Mouse (Mus musculus): ENCODE measurements around the gene Olfr918. TPM values are rescaled to one million over a fixed set of nuclear protein-coding genes. Genes with fewer than 3 reads are reported as not detected.

Gene Olfr918
- not detected in 2 replicates for polyA plus RNA-seq (2015; fragmentation: Nextera tagmentation; extraction: Ambion mirVana)

DNA sequence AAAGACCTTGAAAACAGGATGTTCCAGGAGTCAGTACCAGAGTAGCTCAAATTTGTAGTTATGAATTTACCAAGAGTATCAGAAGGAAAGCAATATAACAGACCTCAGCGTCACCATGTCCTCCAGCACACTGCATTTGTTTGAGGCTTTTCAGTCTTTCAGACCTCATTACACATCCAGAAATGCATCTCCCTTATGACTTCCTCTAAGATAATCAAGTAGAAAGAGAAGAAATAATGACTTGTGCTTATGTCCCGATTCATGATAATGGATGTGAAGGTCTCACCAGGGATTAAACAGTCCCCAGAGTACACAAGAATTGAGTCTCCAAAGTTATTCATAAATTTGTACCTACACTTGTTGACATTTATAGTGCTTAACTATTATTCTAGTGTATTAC lies at the start of gene Olfr918:
Olfr918 (minus strand) TSS at position 101 of the 400 bp plus-strand sequence.
- no peak within 1 kb of the TSS for H3K9ac ChIP-seq
- WGBS, result 91% methylated on average over 2 of the region's 2 CpGs
- H3K4me2 ChIP-seq, result no peak within 1 kb of the TSS
- H3K36me3 ChIP-seq, result no peaks in the 10 kb centered on the region
- H3K4me1 ChIP-seq (replicated peaks), result no peaks in the 10 kb centered on the region
- H3K27ac ChIP-seq (replicated peaks), result no peak within 1 kb of the TSS
- no peaks in the 10 kb centered on the region for H3K9me3 ChIP-seq
- no peak within 1 kb of the TSS for H3K4me3 ChIP-seq
- H3K27me3 ChIP-seq, result no peaks in the 10 kb centered on the region
- ATAC-seq (ENCODE audit: low FRiP score, low read depth), result no peak

DNA sequence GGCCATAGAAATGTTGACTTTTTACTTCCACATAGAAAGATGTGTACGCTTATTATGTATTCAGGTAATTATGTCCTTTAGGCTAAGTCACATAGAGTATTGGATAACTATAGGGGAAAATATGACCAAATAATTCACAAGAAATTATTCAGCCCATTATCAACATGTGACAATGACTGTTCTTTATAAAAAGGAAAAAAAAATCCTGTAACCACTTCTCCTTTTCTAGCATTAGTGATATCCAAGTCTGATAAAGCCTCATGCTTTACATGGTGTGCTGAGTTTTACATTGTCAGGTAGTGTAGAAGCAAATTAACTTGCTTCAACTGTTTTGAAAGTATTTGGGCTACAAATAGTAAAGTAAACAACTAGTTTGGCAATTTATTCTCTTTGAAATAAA lies 49.6 kb upstream of the Olfr918 start:
- no peak overlapping the region for H3K4me2 ChIP-seq
- 89% methylated on average over 1 of the region's 1 CpGs for WGBS
- H3K27me3 ChIP-seq, result no peaks in the 10 kb centered on the region
- H3K9me3 ChIP-seq, result no peaks in the 10 kb centered on the region
- no peak overlapping the region for H3K27ac ChIP-seq (replicated peaks)
- H3K4me1 ChIP-seq (replicated peaks), result 0 out of 2 replicates have a peak, but pooled peaks cover 4% of the 10 kb centered on the region
- no peak for ATAC-seq (ENCODE audit: low FRiP score, low read depth)
- H3K9ac ChIP-seq, result no peak overlapping the region
- H3K36me3 ChIP-seq, result no peaks in the 10 kb centered on the region
- H3K4me3 ChIP-seq, result no peak overlapping the region

GRCm38 (mm10) chr9:38718927-38719441 lies 44.6 kb upstream of the Olfr918 start:
- peak overlapping the region; percentile 29; the same call in 1 of the 2 replicates for H3K9ac ChIP-seq
- no peaks in the 10 kb centered on the region for H3K36me3 ChIP-seq
- 8% methylated on average over 3 of the region's 3 CpGs for WGBS
- no peak overlapping the region for H3K27ac ChIP-seq (replicated peaks)
- H3K27me3 ChIP-seq, result no peaks in the 10 kb centered on the region
- H3K9me3 ChIP-seq, result no peaks in the 10 kb centered on the region
- H3K4me1 ChIP-seq (replicated peaks), result 0 out of 2 replicates have a peak, but pooled peaks cover 5% of the 10 kb centered on the region
- peak overlapping the region; percentile 40 for H3K4me3 ChIP-seq
- peak overlapping the region; percentile 44 for H3K4me2 ChIP-seq
- 0 out of 2 replicates have a peak, but pooled peaks have one; percentile 51 for ATAC-seq (ENCODE audit: low FRiP score, low read depth)

DNA sequence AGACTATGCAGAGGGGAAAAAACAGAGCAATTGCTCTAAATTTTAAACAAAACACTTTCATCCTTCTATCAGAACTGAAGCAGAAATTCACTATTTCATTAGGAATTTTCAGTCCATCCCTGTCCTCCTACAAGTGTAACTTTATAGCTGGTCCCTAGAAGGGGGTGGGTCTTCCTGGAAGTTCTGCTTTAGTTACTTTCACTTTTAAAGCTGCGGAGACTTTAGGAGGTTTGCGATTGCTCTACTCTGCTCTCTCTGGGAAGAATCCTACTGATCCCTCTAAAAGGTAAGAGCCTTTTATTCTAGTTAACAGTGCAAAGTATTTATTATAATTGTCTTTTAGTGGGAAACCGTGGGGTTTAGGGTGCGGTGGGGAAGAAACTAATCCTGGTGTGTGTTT lies 43.7 kb upstream of the Olfr918 start, which contains the start of gene Vwa5a:
Vwa5a (plus strand) TSS at position 167 of the 400 bp plus-strand sequence.
- 5% methylated on average over 4 of the region's 4 CpGs for WGBS
- Histone ChIP-seq H3K4me2 (peak within 1 kb of the TSS; percentile 44), H3K9ac (peak within 1 kb of the TSS; percentile 29), H3K4me3 (peak within 1 kb of the TSS; percentile 40), H3K27me3 (no peaks in the 10 kb centered on the region), H3K27ac (replicated peaks) (no peak within 1 kb of the TSS; the same call in 1 of the 2 replicates), H3K4me1 (replicated peaks) (0 out of 2 replicates have a peak, but pooled peaks cover 5% of the 10 kb centered on the region), H3K9me3 (no peaks in the 10 kb centered on the region), H3K36me3 (no peaks in the 10 kb centered on the region)
- 0 out of 2 replicates have a peak, but pooled peaks have one; percentile 65 for ATAC-seq (ENCODE audit: low FRiP score, low read depth)

- H3K27ac ChIP-seq (replicated peaks), result no peak overlapping the region
- no peak overlapping the region for H3K4me3 ChIP-seq
- no peak overlapping the region for H3K4me2 ChIP-seq
- H3K9ac ChIP-seq, result no peak overlapping the region
- no peaks in the 10 kb centered on the region for H3K27me3 ChIP-seq
- no peaks in the 10 kb centered on the region for H3K9me3 ChIP-seq
- H3K4me1 ChIP-seq (replicated peaks), result no peaks in the 10 kb centered on the region
- H3K36me3 ChIP-seq, result no peaks in the 10 kb centered on the region
- ATAC-seq (ENCODE audit: low FRiP score, low read depth), result no peak
- 92% methylated on average over 2 of the region's 2 CpGs for WGBS
These were observed 1.5 kb downstream of the Olfr918 start for GRCm38 (mm10) chr9:38672887-38673286.

DNA sequence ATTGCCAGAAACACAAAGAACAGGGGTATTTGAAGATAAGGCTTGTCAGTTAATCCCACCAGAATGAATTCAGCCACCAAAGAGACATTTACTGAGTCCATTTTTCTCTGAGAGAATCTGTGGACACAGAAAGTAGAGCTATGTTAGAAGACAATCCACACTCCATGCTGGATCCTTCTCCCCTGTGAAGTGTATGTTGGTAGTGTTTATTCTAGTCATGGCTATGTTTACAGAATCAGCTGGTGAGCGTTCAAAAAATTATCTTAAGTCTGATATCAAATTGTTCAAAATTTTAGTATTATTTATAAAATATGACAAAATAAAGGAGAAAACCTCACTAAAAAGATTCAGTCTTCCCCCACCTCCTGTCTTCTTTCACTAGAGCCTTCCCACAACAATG lies 8.7 kb downstream of the Olfr918 start, which contains the start of gene Olfr917:
Olfr917 (minus strand) TSS at position 101 of the 400 bp plus-strand sequence.
- Histone ChIP-seq H3K27ac (replicated peaks) (no peak within 1 kb of the TSS), H3K9ac (no peak within 1 kb of the TSS), H3K4me3 (no peak within 1 kb of the TSS), H3K9me3 (no peaks in the 10 kb centered on the region), H3K27me3 (no peaks in the 10 kb centered on the region), H3K4me2 (no peak within 1 kb of the TSS), H3K4me1 (replicated peaks) (no peaks in the 10 kb centered on the region), H3K36me3 (no peaks in the 10 kb centered on the region)
- no peak for ATAC-seq (ENCODE audit: low FRiP score, low read depth)
- 95% methylated on average over 1 of the region's 1 CpGs for WGBS

- Histone ChIP-seq H3K27me3 (no peaks in the 10 kb centered on the region), H3K4me2 (no peak within 1 kb of the TSS), H3K4me3 (no peak within 1 kb of the TSS), H3K9ac (no peak within 1 kb of the TSS), H3K27ac (replicated peaks) (no peak within 1 kb of the TSS), H3K36me3 (no peaks in the 10 kb centered on the region), H3K9me3 (no peaks in the 10 kb centered on the region), H3K4me1 (replicated peaks) (no peaks in the 10 kb centered on the region)
- no peak for ATAC-seq (ENCODE audit: low FRiP score, low read depth)
- 74% methylated on average over 1 of the region's 1 CpGs for WGBS
These were observed 14.6 kb downstream of the Olfr918 start, which contains the start of gene Olfr916 for GRCm38 (mm10) chr9:38659775-38660174. Olfr916 (minus strand) TSS chr9:38659875.

DNA sequence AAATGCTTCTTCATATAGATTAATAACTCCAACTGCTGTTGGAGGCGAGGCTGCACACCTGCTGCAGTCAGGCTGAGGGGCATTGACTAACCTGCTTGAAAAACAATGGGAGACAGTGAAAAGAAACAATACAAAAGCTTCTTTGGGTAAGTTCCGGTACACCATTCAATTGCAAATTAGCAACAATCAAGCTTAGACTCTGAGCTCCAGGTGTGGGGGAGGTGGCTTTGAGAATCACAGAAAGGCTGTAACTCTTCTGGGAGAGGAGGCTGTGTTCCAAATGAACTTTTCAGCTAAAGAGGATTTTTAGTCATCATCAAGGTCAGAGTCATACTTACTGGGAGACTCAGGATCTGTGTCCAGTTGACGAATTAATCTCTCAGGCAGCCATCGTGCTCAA lies 42.0 kb downstream of the Olfr918 start:
- no peak overlapping the region for H3K9ac ChIP-seq
- no peak overlapping the region for H3K4me3 ChIP-seq
- no peak overlapping the region for H3K4me2 ChIP-seq
- no peaks in the 10 kb centered on the region for H3K36me3 ChIP-seq
- WGBS, result 74% methylated on average over 4 of the region's 4 CpGs
- no peak overlapping the region for H3K27ac ChIP-seq (replicated peaks)
- no peaks in the 10 kb centered on the region for H3K4me1 ChIP-seq (replicated peaks)
- H3K9me3 ChIP-seq, result no peaks in the 10 kb centered on the region
- no peaks in the 10 kb centered on the region for H3K27me3 ChIP-seq
- no peak for ATAC-seq (ENCODE audit: low FRiP score, low read depth)

Other genes starting within 250 kb of the Olfr918 start
- not detected in 2 replicates for gene Olfr901, start 245.1 kb downstream of the Olfr918 start, polyA plus RNA-seq (2015; fragmentation: Nextera tagmentation; extraction: Ambion mirVana)
- not detected in 2 replicates for gene Olfr902, start 226.9 kb downstream of the Olfr918 start, polyA plus RNA-seq (2015; fragmentation: Nextera tagmentation; extraction: Ambion mirVana)
- gene Olfr904, start 211.5 kb downstream of the Olfr918 start, polyA plus RNA-seq (2015; fragmentation: Nextera tagmentation; extraction: Ambion mirVana), result not detected in 2 replicates
- gene Olfr905, start 203.5 kb downstream of the Olfr918 start, polyA plus RNA-seq (2015; fragmentation: Nextera tagmentation; extraction: Ambion mirVana), result not detected in 2 replicates
- gene Olfr906, start 187.5 kb downstream of the Olfr918 start, polyA plus RNA-seq (2015; fragmentation: Nextera tagmentation; extraction: Ambion mirVana), result not detected in 2 replicates
- not detected in 2 replicates for gene Olfr907, start 178.8 kb downstream of the Olfr918 start, polyA plus RNA-seq (2015; fragmentation: Nextera tagmentation; extraction: Ambion mirVana)
- not detected in 2 replicates for gene Olfr911-ps1, start 153.0 kb downstream of the Olfr918 start, polyA plus RNA-seq (2015; fragmentation: Nextera tagmentation; extraction: Ambion mirVana)
- not detected in 2 replicates for gene Olfr910, start 136.8 kb downstream of the Olfr918 start, polyA plus RNA-seq (2015; fragmentation: Nextera tagmentation; extraction: Ambion mirVana)
- not detected in 2 replicates for gene Olfr912, start 94.4 kb downstream of the Olfr918 start, polyA plus RNA-seq (2015; fragmentation: Nextera tagmentation; extraction: Ambion mirVana)
- gene Olfr913, start 81.8 kb downstream of the Olfr918 start, polyA plus RNA-seq (2015; fragmentation: Nextera tagmentation; extraction: Ambion mirVana), result not detected in 2 replicates
- not detected in 2 replicates for gene Olfr914, start 69.5 kb downstream of the Olfr918 start, polyA plus RNA-seq (2015; fragmentation: Nextera tagmentation; extraction: Ambion mirVana)
- not detected in 2 replicates for gene Olfr916, start 14.7 kb downstream of the Olfr918 start, polyA plus RNA-seq (2015; fragmentation: Nextera tagmentation; extraction: Ambion mirVana)
- gene Olfr917, start 8.8 kb downstream of the Olfr918 start, polyA plus RNA-seq (2015; fragmentation: Nextera tagmentation; extraction: Ambion mirVana), result not detected in 2 replicates
- not detected in 2 replicates for gene Olfr919, start 29.1 kb upstream of the Olfr918 start, polyA plus RNA-seq (2015; fragmentation: Nextera tagmentation; extraction: Ambion mirVana)
- 8.5 and 9.1 TPM in 2 replicates for gene Vwa5a, start 43.7 kb upstream of the Olfr918 start, polyA plus RNA-seq (2015; fragmentation: Nextera tagmentation; extraction: Ambion mirVana)
- gene Olfr920, start 77.7 kb upstream of the Olfr918 start, polyA plus RNA-seq (2015; fragmentation: Nextera tagmentation; extraction: Ambion mirVana), result not detected in 2 replicates
- gene Olfr921, start 98.5 kb upstream of the Olfr918 start, polyA plus RNA-seq (2015; fragmentation: Nextera tagmentation; extraction: Ambion mirVana), result not detected in 2 replicates
- not detected in 2 replicates for gene Olfr922, start 140.0 kb upstream of the Olfr918 start, polyA plus RNA-seq (2015; fragmentation: Nextera tagmentation; extraction: Ambion mirVana)
- gene Olfr923, start 151.9 kb upstream of the Olfr918 start, polyA plus RNA-seq (2015; fragmentation: Nextera tagmentation; extraction: Ambion mirVana), result not detected in 2 replicates
- gene Olfr924, start 169.8 kb upstream of the Olfr918 start, polyA plus RNA-seq (2015; fragmentation: Nextera tagmentation; extraction: Ambion mirVana), result not detected in 2 replicates
- not detected in 2 replicates for gene Olfr26, start 180.5 kb upstream of the Olfr918 start, polyA plus RNA-seq (2015; fragmentation: Nextera tagmentation; extraction: Ambion mirVana)
- gene Olfr926, start 202.5 kb upstream of the Olfr918 start, polyA plus RNA-seq (2015; fragmentation: Nextera tagmentation; extraction: Ambion mirVana), result not detected in 2 replicates

Measured in hindbrain, embryonic 15.5 days (tissue).